In the genomic region with DNA sequence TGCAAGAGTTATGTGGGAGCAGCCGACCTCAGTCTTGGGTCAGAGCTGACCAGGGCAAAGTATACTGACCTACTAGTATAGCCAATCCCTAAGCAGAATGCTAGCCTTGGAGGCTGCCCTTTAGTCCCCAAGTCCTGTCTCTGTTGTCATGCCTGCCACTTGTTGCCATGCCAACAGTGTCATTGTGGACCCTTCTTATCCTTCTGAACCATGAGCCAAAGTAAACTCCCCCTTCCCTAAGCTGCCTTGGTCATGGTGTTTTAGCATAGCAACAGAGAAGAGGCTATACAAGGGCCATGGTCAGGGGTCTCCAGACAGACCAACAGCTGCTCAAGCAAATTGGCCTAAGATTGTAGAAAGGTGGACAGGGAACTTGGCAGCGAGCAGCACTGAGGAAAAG, we compare ENCODE assay signal across 29 mouse cellular contexts.
DNase-seq lines count a peak whose midpoint lies in the region; ATAC-seq and TF ChIP-seq lines count a peak whose summit lies in the region.
"Had no signal": no experiment of that assay in that cellular context is flagged by ENCODE, and none has a peak within 500 bp of the region (broad histone marks: within the 10 kb centered on the region; RNA-seq: fewer than 3 reads in every experiment).

No protein-coding gene starts in this region.

- no peak overlapping the region for H3K9ac ChIP-seq in forebrain, postnatal 0 days
- H3K9ac ChIP-seq in forebrain, embryonic 12.5 days, result no peak overlapping the region
- H3K9ac ChIP-seq in midbrain, embryonic 11.5 days (ENCODE audit: low read length), result no peak overlapping the region
- no peak overlapping the region for H3K9ac ChIP-seq in midbrain, postnatal 0 days (replicated peaks; ENCODE audit: low read length, poor library complexity, severe bottlenecking)
- H3K9ac ChIP-seq: embryonic facial prominence, embryonic 12.5 days; kidney, embryonic 15.5 days; limb, embryonic 15.5 days; liver, embryonic 13.5 days; neural tube, embryonic 12.5 days had no signal

- H3K27me3 ChIP-seq in forebrain, postnatal 0 days (ENCODE audit: insufficient read depth, low read length), result no peaks in the 10 kb centered on the region
- H3K27me3 ChIP-seq in forebrain, embryonic 12.5 days, result 0 out of 2 replicates have a peak, but pooled peaks cover 4% of the 10 kb centered on the region
- H3K27me3 ChIP-seq in midbrain, embryonic 11.5 days (ENCODE audit: control insufficient read depth, insufficient read depth, low read length), result no peaks in the 10 kb centered on the region
- no peaks in the 10 kb centered on the region for H3K27me3 ChIP-seq in midbrain, postnatal 0 days (ENCODE audit: insufficient read depth, low read length)
- H3K27me3 ChIP-seq: embryonic facial prominence, embryonic 12.5 days; kidney, embryonic 15.5 days; limb, embryonic 15.5 days; liver, embryonic 13.5 days; neural tube, embryonic 12.5 days; Patski had no signal

- ATAC-seq in forebrain, postnatal 0 days, result peak; percentile 53
- no peak for ATAC-seq in forebrain, embryonic 12.5 days (ENCODE audit: low FRiP score)
- ATAC-seq in midbrain, embryonic 11.5 days (ENCODE audit: low FRiP score), result peak; percentile 88
- peak; percentile 58; the same call in 1 of the 2 replicates for ATAC-seq in midbrain, postnatal 0 days (ENCODE audit: low FRiP score)
- ATAC-seq: lung, postnatal 0 days; Patski had no signal

- no peak overlapping the region for H3K4me3 ChIP-seq in forebrain, postnatal 0 days (ENCODE audit: low read depth, low read length)
- H3K4me3 ChIP-seq in forebrain, embryonic 12.5 days (replicated peaks), result no peak overlapping the region
- no peak overlapping the region for H3K4me3 ChIP-seq in midbrain, embryonic 11.5 days (ENCODE audit: low read depth, low read length)
- no peak overlapping the region for H3K4me3 ChIP-seq in midbrain, postnatal 0 days (ENCODE audit: low read depth, low read length)
- H3K4me3 ChIP-seq: embryonic facial prominence, embryonic 12.5 days; kidney, embryonic 15.5 days; limb, embryonic 10.5 days; limb, embryonic 15.5 days; liver, embryonic 13.5 days; myocyte; neural tube, embryonic 12.5 days had no signal

- TF ChIP-seq CTCF in forebrain, postnatal 0 days (IDR thresholded peaks at IDR 0.05; ENCODE audit: low read depth), result no peak
- no peak for TF ChIP-seq CTCF in midbrain, postnatal 0 days (IDR thresholded peaks at IDR 0.05)

- no peaks in the 10 kb centered on the region for H3K36me3 ChIP-seq in forebrain, postnatal 0 days (ENCODE audit: insufficient read depth)
- no peaks in the 10 kb centered on the region for H3K36me3 ChIP-seq in forebrain, embryonic 12.5 days (replicated peaks)
- no peaks in the 10 kb centered on the region for H3K36me3 ChIP-seq in midbrain, embryonic 11.5 days (ENCODE audit: control insufficient read depth, insufficient read depth, low read length)
- H3K36me3 ChIP-seq in midbrain, postnatal 0 days (ENCODE audit: insufficient read depth, low read length), result no peaks in the 10 kb centered on the region
- H3K36me3 ChIP-seq: embryonic facial prominence, embryonic 12.5 days; kidney, embryonic 15.5 days; limb, embryonic 10.5 days; limb, embryonic 15.5 days; liver, embryonic 13.5 days; neural tube, embryonic 12.5 days had no signal

- no peak overlapping the region for H3K4me2 ChIP-seq in forebrain, postnatal 0 days (ENCODE audit: low read depth)
- H3K4me2 ChIP-seq in forebrain, embryonic 12.5 days, result no peak overlapping the region
- no peak overlapping the region for H3K4me2 ChIP-seq in midbrain, embryonic 11.5 days
- H3K4me2 ChIP-seq in midbrain, postnatal 0 days (ENCODE audit: low read depth, low read length, poor library complexity, severe bottlenecking), result no peak overlapping the region
- H3K4me2 ChIP-seq: embryonic facial prominence, embryonic 12.5 days; heart, embryonic 11.5 days; kidney, embryonic 15.5 days; limb, embryonic 15.5 days; liver, embryonic 13.5 days; neural tube, embryonic 12.5 days had no signal

- no peak for DNase-seq in forebrain, postnatal 0 days
- peak; percentile 44 for DNase-seq in retina, postnatal 1 day
- no peak for DNase-seq in retina, embryonic 14.5 days (ENCODE audit: low spot score)
- DNase-seq in midbrain, embryonic 11.5 days (ENCODE audit: low spot score, missing footprints), result peak; percentile 91
- DNase-seq in midbrain, postnatal 0 days (ENCODE audit: low spot score), result peak; percentile 6
- DNase-seq in heart, adult 9 months (ENCODE audit: low spot score in 2 of 2), result no peak
- DNase-seq in gastrocnemius, postnatal 10 days, result no peak
- DNase-seq: adrenal gland, postnatal 14 days; cerebellum, adult 11-12 months; cerebellum, adult 9-11 months; gastrocnemius, postnatal 14 days; heart, adult 11 months; heart, postnatal 4 days; kidney, adult 18-20 months; kidney, postnatal 36 days; liver, embryonic 13.5 days; lung, adult 18-20 months; thymus, adult 2 months; thymus, postnatal 4 days had no signal

- H3K9me3 ChIP-seq in forebrain, postnatal 0 days (ENCODE audit: low read length), result no peaks in the 10 kb centered on the region
- no peaks in the 10 kb centered on the region for H3K9me3 ChIP-seq in forebrain, embryonic 12.5 days
- H3K9me3 ChIP-seq in midbrain, embryonic 11.5 days (ENCODE audit: control insufficient read depth, low read length), result no peaks in the 10 kb centered on the region
- no peaks in the 10 kb centered on the region for H3K9me3 ChIP-seq in midbrain, postnatal 0 days (ENCODE audit: low read length)
- H3K9me3 ChIP-seq: embryonic facial prominence, embryonic 12.5 days; kidney, embryonic 15.5 days; limb, embryonic 10.5 days; limb, embryonic 15.5 days; liver, embryonic 13.5 days; neural tube, embryonic 12.5 days had no signal

- no peak overlapping the region for H3K27ac ChIP-seq in forebrain, postnatal 0 days (ENCODE audit: low read depth, low read length)
- H3K27ac ChIP-seq in forebrain, embryonic 12.5 days, result no peak overlapping the region
- no peak overlapping the region for H3K27ac ChIP-seq in midbrain, embryonic 11.5 days (ENCODE audit: low read depth, low read length)
- no peak overlapping the region for H3K27ac ChIP-seq in midbrain, postnatal 0 days (ENCODE audit: low read depth, low read length)
- H3K27ac ChIP-seq: embryonic facial prominence, embryonic 12.5 days; kidney, embryonic 15.5 days; limb, embryonic 10.5 days; limb, embryonic 15.5 days; liver, embryonic 13.5 days; neural tube, embryonic 12.5 days had no signal

- no peaks in the 10 kb centered on the region for H3K4me1 ChIP-seq in forebrain, postnatal 0 days (ENCODE audit: insufficient read depth)
- peaks cover 6% of the 10 kb centered on the region; the same call in 1 of the 2 replicates for H3K4me1 ChIP-seq in forebrain, embryonic 12.5 days
- peaks cover 13% of the 10 kb centered on the region for H3K4me1 ChIP-seq in midbrain, embryonic 11.5 days (ENCODE audit: control insufficient read depth, insufficient read depth, low read length)
- H3K4me1 ChIP-seq in midbrain, postnatal 0 days (ENCODE audit: insufficient read depth, low read length), result no peaks in the 10 kb centered on the region
- H3K4me1 ChIP-seq: embryonic facial prominence, embryonic 12.5 days; kidney, embryonic 15.5 days; limb, embryonic 15.5 days; liver, embryonic 13.5 days; neural tube, embryonic 12.5 days had no signal

- 71% methylated on average over 2 of the region's 2 CpGs for WGBS in forebrain, postnatal 0 days
- WGBS in forebrain, embryonic 12.5 days, result 76% methylated on average over 2 of the region's 2 CpGs
- 49% methylated on average over 2 of the region's 2 CpGs for WGBS in midbrain, embryonic 11.5 days
- WGBS in midbrain, postnatal 0 days, result 43% methylated on average over 2 of the region's 2 CpGs

Comparison
In these comparisons a context has a peak if more than half of its experiments do, and no peak if none do; other contexts are left out.
1. DNase-seq: peak in retina, postnatal 1 day (single experiment), midbrain, embryonic 11.5 days (single experiment) and midbrain, postnatal 0 days (single experiment); none in forebrain, postnatal 0 days (single experiment), retina, embryonic 14.5 days (single experiment), heart, adult 9 months (0 of 2) and gastrocnemius, postnatal 10 days (single experiment).